ENCODE assay signal across 8 mouse cellular contexts in the genomic region with DNA sequence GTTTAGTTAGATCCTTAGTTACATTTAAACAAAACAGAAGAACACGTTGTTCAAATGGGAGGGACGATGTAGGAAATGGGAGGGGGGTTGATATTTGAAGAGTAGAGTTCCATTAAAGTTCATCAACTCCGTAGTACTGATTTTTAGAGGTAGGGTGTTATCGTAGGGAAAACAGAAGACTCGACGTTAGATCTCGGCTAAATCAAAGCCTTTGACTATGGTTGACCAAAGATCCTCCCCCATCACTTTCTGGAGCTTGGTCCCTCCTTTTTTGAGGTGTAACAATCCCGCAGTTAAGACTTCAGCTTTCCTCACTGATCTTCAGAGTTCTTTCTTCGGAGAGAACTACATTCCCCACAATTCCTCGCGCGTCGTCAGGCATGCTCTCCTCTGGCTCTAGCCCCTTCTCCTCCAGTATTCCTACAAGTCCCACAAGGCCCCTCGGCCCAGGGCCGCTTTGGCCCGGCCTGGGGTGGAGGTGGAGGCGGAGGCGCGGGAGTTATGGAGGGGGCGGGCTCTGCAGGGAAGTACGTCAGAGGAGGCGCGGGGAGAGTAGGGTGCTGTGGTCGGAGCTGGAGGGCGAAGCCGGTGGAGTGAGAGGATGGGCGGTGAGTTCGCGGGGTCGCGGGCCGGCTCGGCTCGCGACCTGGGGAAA. TPM values are rescaled to one million over a fixed set of nuclear protein-coding genes. Genes with fewer than 3 reads are reported as not detected.
DNase-seq lines count a peak whose midpoint lies in the region; ATAC-seq and TF ChIP-seq lines count a peak whose summit lies in the region.

A gene (plus strand): TSS at position 434 of the 655 bp plus-strand sequence.

- DNase-seq in brain, embryonic 14.5 days (ENCODE audit: low read depth), result peak; percentile 99
- DNase-seq in liver, adult 2 months (ENCODE audit: extremely low read depth, low read depth, low spot score), result peak; percentile 97
- DNase-seq in splenic B cell, adult 2 months (ENCODE audit: low read depth, low spot score), result peak; percentile 96

- peaks cover 25% of the 10 kb centered on the region for H3K4me1 ChIP-seq in erythroblast, embryonic 14.5 days (ENCODE audit: control insufficient read depth)
- H3K4me1 ChIP-seq in heart, embryonic 11.5 days (ENCODE audit: control insufficient read depth, insufficient read depth, low read length), result peaks cover 5% of the 10 kb centered on the region
- peaks cover 5% of the 10 kb centered on the region; the same call in 1 of the 2 replicates for H3K4me1 ChIP-seq in kidney, embryonic 16.5 days (ENCODE audit: insufficient read depth, low read length)
- peaks cover 1% of the 10 kb centered on the region; the same call in 1 of the 2 replicates for H3K4me1 ChIP-seq in liver, adult 2 months (ENCODE audit: control insufficient read depth, insufficient read depth, low read length)

- H3K36me3 ChIP-seq in C2C12 (ENCODE audit: control insufficient read depth, insufficient read depth), result peaks cover 33% of the 10 kb centered on the region
- H3K36me3 ChIP-seq in erythroblast, embryonic 14.5 days (ENCODE audit: control insufficient read depth), result peaks cover 32% of the 10 kb centered on the region
- H3K36me3 ChIP-seq in heart, embryonic 11.5 days (ENCODE audit: control insufficient read depth, insufficient read depth, low read length), result peaks cover 14% of the 10 kb centered on the region; the same call in 1 of the 2 replicates
- peaks cover 24% of the 10 kb centered on the region for H3K36me3 ChIP-seq in kidney, embryonic 16.5 days (ENCODE audit: insufficient read depth, low read length)
- peaks cover 24% of the 10 kb centered on the region for H3K36me3 ChIP-seq in liver, adult 2 months (ENCODE audit: control insufficient read depth, insufficient read depth, low read length)
- peaks cover 30% of the 10 kb centered on the region for H3K36me3 ChIP-seq in myocyte (ENCODE audit: control insufficient read depth, insufficient read depth)
- H3K36me3 ChIP-seq in splenic B cell, adult 2 months (ENCODE audit: control insufficient read depth, insufficient read depth, low read length, poor library complexity, severe bottlenecking), result peaks cover 5% of the 10 kb centered on the region

- WGBS in heart, embryonic 11.5 days (ENCODE audit: insufficient replicate concordance), result 2% methylated on average over 35 of the region's 35 CpGs
- 2% methylated on average over 26 of the region's 35 CpGs for WGBS in kidney, embryonic 16.5 days
- WGBS in liver, adult 2 months, result under 1% methylated on average over 35 of the region's 35 CpGs

- peak within 1 kb of the TSS; percentile 83 for H3K9ac ChIP-seq in heart, embryonic 11.5 days (ENCODE audit: low read depth, low read length)
- H3K9ac ChIP-seq in kidney, embryonic 16.5 days (replicated peaks; ENCODE audit: low read length), result peak within 1 kb of the TSS; percentile 82
- peak within 1 kb of the TSS; percentile 79 for H3K9ac ChIP-seq in liver, adult 2 months (ENCODE audit: low read depth, low read length)

- TF ChIP-seq CTCF in C2C12 (IDR thresholded peaks at IDR 0.05; ENCODE audit: control insufficient read depth, insufficient read depth, insufficient read length), result no peak
- no peak for TF ChIP-seq CTCF in brain, embryonic 14.5 days (IDR thresholded peaks at IDR 0.05; ENCODE audit: borderline replicate concordance, extremely low read depth, insufficient read depth, insufficient read length)
- TF ChIP-seq CTCF in liver, adult 2 months (IDR thresholded peaks at IDR 0.05; ENCODE audit: low read depth, low read length), result no peak

- no peaks in the 10 kb centered on the region for H3K9me3 ChIP-seq in erythroblast, embryonic 14.5 days (ENCODE audit: control insufficient read depth, low read length)
- H3K9me3 ChIP-seq in heart, embryonic 11.5 days (replicated peaks; ENCODE audit: control insufficient read depth, low read length), result no peaks in the 10 kb centered on the region
- no peaks in the 10 kb centered on the region for H3K9me3 ChIP-seq in kidney, embryonic 16.5 days (ENCODE audit: low read length)

- H3K79me2 ChIP-seq in C2C12 (ENCODE audit: control insufficient read depth, insufficient read depth), result peaks cover 20% of the 10 kb centered on the region
- 0 out of 2 replicates have a peak, but pooled peaks cover 3% of the 10 kb centered on the region for H3K79me2 ChIP-seq in liver, adult 2 months (ENCODE audit: control insufficient read depth, insufficient read depth, low read length)
- H3K79me2 ChIP-seq in myocyte (ENCODE audit: control insufficient read depth, insufficient read depth), result peaks cover 18% of the 10 kb centered on the region

- peak within 1 kb of the TSS; percentile 80 for H3K4me2 ChIP-seq in heart, embryonic 11.5 days
- peak within 1 kb of the TSS; percentile 73 for H3K4me2 ChIP-seq in kidney, embryonic 16.5 days (replicated peaks; ENCODE audit: low read depth, low read length)
- H3K4me2 ChIP-seq in myocyte (ENCODE audit: low read depth), result peak within 1 kb of the TSS; percentile 84

- H3K79me3 ChIP-seq in C2C12 (ENCODE audit: low read depth), result peaks cover 15% of the 10 kb centered on the region

- H3ac ChIP-seq in C2C12 (ENCODE audit: control insufficient read depth, insufficient read length, low read depth), result peak within 1 kb of the TSS; percentile 70
- peak within 1 kb of the TSS; percentile 78 for H3ac ChIP-seq in myocyte (ENCODE audit: control insufficient read depth, insufficient read length)

- H3K27me3 ChIP-seq in C2C12 (ENCODE audit: control insufficient read depth, insufficient read depth, insufficient read length) (no peaks in the 10 kb centered on the region), myocyte (ENCODE audit: control insufficient read depth, insufficient read depth, insufficient read length) (no peaks in the 10 kb centered on the region)
- peaks cover 5% of the 10 kb centered on the region for H3K27me3 ChIP-seq in erythroblast, embryonic 14.5 days (ENCODE audit: control insufficient read depth)
- no peaks in the 10 kb centered on the region for H3K27me3 ChIP-seq in heart, embryonic 11.5 days (ENCODE audit: control insufficient read depth, insufficient read depth, low read length)
- H3K27me3 ChIP-seq in kidney, embryonic 16.5 days (ENCODE audit: insufficient read depth, low read length), result no peaks in the 10 kb centered on the region
- H3K27me3 ChIP-seq in liver, adult 2 months (ENCODE audit: control insufficient read depth, insufficient read depth, low read length), result no peaks in the 10 kb centered on the region
- H3K27me3 ChIP-seq in splenic B cell, adult 2 months (ENCODE audit: control insufficient read depth, insufficient read depth, low read length, poor library complexity, severe bottlenecking), result no peaks in the 10 kb centered on the region

- TF ChIP-seq POLR2A in brain, embryonic 14.5 days (IDR thresholded peaks at IDR 0.05; ENCODE audit: borderline replicate concordance, extremely low read depth, insufficient read depth, insufficient read length, poor library complexity, severe bottlenecking), result peak; percentile 52; the same call in 1 of the 2 replicates
- peak; percentile 54 for TF ChIP-seq POLR2A in liver, adult 2 months (IDR thresholded peaks at IDR 0.05; ENCODE audit: extremely low read depth, insufficient read depth, low read length)
- peak; percentile 92 for TF ChIP-seq POLR2A in myocyte (IDR thresholded peaks at IDR 0.05; ENCODE audit: insufficient read length, low read depth)

- H3K4me3 ChIP-seq in C2C12 (ENCODE audit: insufficient read depth, poor library complexity, severe bottlenecking), result peak within 1 kb of the TSS; percentile 71
- peak within 1 kb of the TSS; percentile 87 for H3K4me3 ChIP-seq in erythroblast, embryonic 14.5 days (replicated peaks)
- peak within 1 kb of the TSS; percentile 72 for H3K4me3 ChIP-seq in heart, embryonic 11.5 days (ENCODE audit: low read depth, low read length)
- H3K4me3 ChIP-seq in kidney, embryonic 16.5 days (ENCODE audit: low read length), result peak within 1 kb of the TSS; percentile 72
- peak within 1 kb of the TSS; percentile 90 for H3K4me3 ChIP-seq in liver, adult 2 months (ENCODE audit: insufficient read depth, low read depth, low read length)
- H3K4me3 ChIP-seq in myocyte, result peak within 1 kb of the TSS; percentile 68

- ATAC-seq in heart, embryonic 11.5 days (replicated peaks; ENCODE audit: insufficient number of reproducible peaks, low FRiP score, low TSS enrichment), result peak; percentile 100
- peak; percentile 100 for ATAC-seq in kidney, embryonic 16.5 days (ENCODE audit: low FRiP score, low TSS enrichment)

- H3K27ac ChIP-seq in heart, embryonic 11.5 days (ENCODE audit: low read depth, low read length), result peak within 1 kb of the TSS; percentile 85
- peak within 1 kb of the TSS; percentile 91 for H3K27ac ChIP-seq in kidney, embryonic 16.5 days (ENCODE audit: low read length)
- peak within 1 kb of the TSS; percentile 82 for H3K27ac ChIP-seq in liver, adult 2 months (replicated peaks; ENCODE audit: insufficient read depth, low read depth, low read length)

TF ChIP-seq in C2C12, 6 proteins besides CTCF, POLR2A, EP300 and RAD21:
- TF ChIP-seq CEBPB (IDR thresholded peaks at IDR 0.05; ENCODE audit: low read depth) (no peak), FOSL1 (IDR thresholded peaks at IDR 0.05; ENCODE audit: insufficient read depth, low read length, poor library complexity, severe bottlenecking) (no peak), USF1 (IDR thresholded peaks at IDR 0.05; ENCODE audit: low read depth) (no peak), MYOD1 (IDR thresholded peaks at IDR 0.05; ENCODE audit: control insufficient read depth, insufficient read length, low read depth) (no peak), MYOG (IDR thresholded peaks at IDR 0.05; ENCODE audit: control insufficient read depth, extremely low read depth, insufficient read length) (no peak), MAX (IDR thresholded peaks at IDR 0.05) (no peak)

TF ChIP-seq in myocyte, 11 proteins besides CTCF, POLR2A, EP300 and RAD21:
- TF ChIP-seq POLR2AphosphoS2 (IDR thresholded peaks at IDR 0.05; ENCODE audit: insufficient read length, low read depth) (peak; percentile 91), MAX (IDR thresholded peaks at IDR 0.05; ENCODE audit: low read depth) (no peak)
TF ChIP-seq in myocyte: peak in this region for 1.

RNA-seq across cellular contexts. Expression of the gene that starts here (rescaled TPM):
- polyA plus RNA-seq in C2C12 (2012; fragmentation: generic; extraction: Trizol), result 69.6 TPM
- 102 and 108 TPM in 2 replicates for polyA plus RNA-seq in brain, embryonic 14.5 days (2012; rRNA removed)
- 0.21 and 0.29 TPM in 2 replicates for polyA plus RNA-seq in erythroblast, embryonic 14.5 days (2012)
- 113 and 122 TPM in 2 replicates for polyA plus RNA-seq in heart, embryonic 11.5 days (2014; fragmentation: Nextera tagmentation; extraction: Ambion mirVana)
- 124 TPM in 2 replicates for polyA plus RNA-seq in kidney, embryonic 16.5 days (2015; fragmentation: Nextera tagmentation; extraction: Ambion mirVana)
- total RNA-seq in liver, adult 2 months (2014; rRNA removed), result 8.4 and 9.1 TPM in 2 replicates
- polyA plus RNA-seq in liver, adult 2 months (2012; rRNA removed), result 30.5 and 32.3 TPM in 2 replicates
- 68.1 TPM for polyA plus RNA-seq in myocyte (2012; fragmentation: generic; extraction: Trizol)

Comparison
In these comparisons a context has a peak if more than half of its experiments do, and no peak if none do; other contexts are left out.
1. Peak in every context shown above with its lines: DNase-seq, ATAC-seq, H3K4me3 ChIP-seq and H3K27ac ChIP-seq.
2. RNA of the gene that starts here (polyA plus RNA-seq): 124 TPM in kidney, embryonic 16.5 days, 113 to 122 TPM in heart, embryonic 11.5 days, 102 to 108 TPM in brain, embryonic 14.5 days, 69.6 TPM in C2C12 (single experiment), 68.1 TPM in myocyte (single experiment) and 30.5 to 32.3 TPM in liver, adult 2 months; 0.21 to 0.29 TPM in erythroblast, embryonic 14.5 days; every median in the first group is over 10 times any median in the second.